Mouse (Mus musculus) kidney, embryonic 14.5 days (tissue): ENCODE results near the gene Lmod1. TPM values are rescaled to one million over a fixed set of nuclear protein-coding genes. Genes with fewer than 3 reads are reported as not detected.

ENCODE experiments used
- ATAC-seq: fragments of 200-750 bp; cut with Nextera tagmentation; 2 replicates; pipeline ENCODE4 v1.8.0; 2017; ENCODE audit warnings: moderate number of reproducible peaks, mild to moderate bottlenecking, moderate TSS enrichment, moderate library complexity; ENCODE audit not compliant: low FRiP score, low TSS enrichment
- H3K27ac ChIP-seq: fragments of 300-500 bp; sonication (generic); 2 replicates; pipeline ENCODE4 v1.5.1; 2014; ENCODE audit warnings: low read depth, mild to moderate bottlenecking, low read length, moderate library complexity, mixed read lengths
- H3K27me3 ChIP-seq: fragments of 300-500 bp; sonication (generic); 2 replicates; pipeline ENCODE4 v1.6.1; 2014; ENCODE audit warnings: mild to moderate bottlenecking, low read length; ENCODE audit not compliant: control insufficient read depth, insufficient read depth
- H3K36me3 ChIP-seq: fragments of 300-500 bp; sonication (generic); 2 replicates; pipeline ENCODE4 v1.6.1; 2014; ENCODE audit warnings: low read length, mixed read lengths; ENCODE audit not compliant: control insufficient read depth, insufficient read depth
- H3K4me1 ChIP-seq: fragments of 300-500 bp; sonication (generic); 2 replicates; pipeline ENCODE4 v1.6.1; 2014; ENCODE audit warnings: low read length, mixed read lengths; ENCODE audit not compliant: control insufficient read depth, insufficient read depth
- H3K4me2 ChIP-seq: fragments of 300-500 bp; sonication (generic); replicated peaks from 2 replicates; pipeline ENCODE4 v1.6.1; 2014; ENCODE audit warnings: low read depth, mild to moderate bottlenecking, low read length
- H3K4me3 ChIP-seq: fragments of 300-500 bp; sonication (generic); 2 replicates; pipeline ENCODE4 v1.5.1; 2014; ENCODE audit warnings: mild to moderate bottlenecking, low read length
- H3K9ac ChIP-seq: fragments of 300-500 bp; sonication (generic); 2 replicates; pipeline ENCODE4 v1.6.1; 2014; ENCODE audit warnings: low read depth, mild to moderate bottlenecking, low read length, moderate library complexity
- H3K9me3 ChIP-seq: fragments of 300-500 bp; sonication (generic); 2 replicates; pipeline ENCODE4 v1.6.1; 2016; ENCODE audit warnings: low read length; ENCODE audit not compliant: control insufficient read depth
- WGBS: fragments of 180-500 bp; shearing (Covaris S2); extraction: QIAGEN DNeasy Blood & Tissue Kit; methylation state at CpG from one replicate; pipeline ENCODE4 v1.1.7; 2014; 5-methylcytosine and 5-hydroxymethylcytosine counted together
- polyA plus RNA-seq: library from polyadenylated mRNA; unstranded; fragments of >200 nt; fragmentation: Nextera tagmentation; extraction: Ambion mirVana; gene quantifications from 2 replicates; pipeline ENCODE4 v1.2.1, GENCODE M21; 2014

Lmod1 gene
- polyA plus RNA-seq, 1 experiment from 2014 or later: 0.55 TPM

DNA sequence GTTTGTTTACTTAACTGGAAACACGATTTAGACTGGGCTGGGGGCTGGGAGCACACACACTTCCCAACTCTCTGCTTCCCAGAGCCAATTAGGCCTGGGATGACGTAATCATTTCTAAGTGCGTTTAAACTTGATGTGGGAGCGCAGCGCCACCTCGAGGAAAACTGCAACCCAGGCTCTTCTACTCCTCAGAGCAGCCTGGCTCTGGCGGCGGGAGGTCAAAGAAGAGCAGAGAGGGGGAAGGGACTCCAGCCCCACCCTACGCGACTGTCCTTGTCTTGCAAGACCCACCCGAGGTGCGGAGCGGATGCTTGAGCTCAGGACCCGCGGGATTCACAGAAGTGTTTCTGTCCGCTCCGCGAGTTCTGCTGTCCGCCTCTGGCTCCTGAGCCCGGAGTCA, 43.6 kb downstream of the Lmod1 start:
- Histone ChIP-seq H3K4me3 (peak overlapping the region; percentile 45), H3K27ac (no peak overlapping the region), H3K36me3 (no peaks in the 10 kb centered on the region), H3K9me3 (no peaks in the 10 kb centered on the region), H3K4me1 (0 out of 2 replicates have a peak, but pooled peaks cover 4% of the 10 kb centered on the region), H3K27me3 (no peaks in the 10 kb centered on the region), H3K4me2 (peak overlapping the region; percentile 88), H3K9ac (peak overlapping the region; percentile 50; the same call in 1 of the 2 replicates)
- under 1% methylated on average over 20 of the region's 20 CpGs for WGBS
- ATAC-seq: peak; percentile 59

DNA sequence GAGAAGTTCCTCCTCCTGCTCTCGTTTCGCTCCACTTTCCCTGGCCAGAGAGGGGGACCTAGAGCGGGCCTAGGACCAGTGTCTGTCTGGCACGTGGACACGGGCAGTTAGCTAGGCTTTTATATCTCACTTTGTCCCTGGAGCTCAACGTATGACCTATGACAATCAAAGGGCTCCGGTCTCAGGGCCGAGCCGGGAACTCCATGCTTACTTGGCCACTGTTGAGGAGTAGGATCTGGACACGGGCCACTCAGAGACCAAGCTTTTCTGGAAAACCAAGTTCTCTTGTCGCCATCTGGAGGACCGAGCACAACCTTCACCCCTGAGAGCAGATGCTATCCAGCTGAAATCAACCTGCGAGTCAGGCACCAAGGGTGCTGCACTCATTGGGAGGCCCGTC, 44.4 kb downstream of the Lmod1 start:
- H3K9ac ChIP-seq: peak overlapping the region; percentile 50; the same call in 1 of the 2 replicates
- H3K4me3 ChIP-seq: peak overlapping the region; percentile 45
- WGBS: 9% methylated on average over 14 of the region's 14 CpGs
- peaks cover 5% of the 10 kb centered on the region; the same call in 1 of the 2 replicates for H3K4me1 ChIP-seq
- H3K4me2 ChIP-seq: peak overlapping the region; percentile 88
- ATAC-seq: peak; percentile 35; the same call in 1 of the 2 replicates
- no peaks in the 10 kb centered on the region for H3K9me3 ChIP-seq
- H3K27me3 ChIP-seq: no peaks in the 10 kb centered on the region
- no peaks in the 10 kb centered on the region for H3K36me3 ChIP-seq
- H3K27ac ChIP-seq: no peak overlapping the region

DNA sequence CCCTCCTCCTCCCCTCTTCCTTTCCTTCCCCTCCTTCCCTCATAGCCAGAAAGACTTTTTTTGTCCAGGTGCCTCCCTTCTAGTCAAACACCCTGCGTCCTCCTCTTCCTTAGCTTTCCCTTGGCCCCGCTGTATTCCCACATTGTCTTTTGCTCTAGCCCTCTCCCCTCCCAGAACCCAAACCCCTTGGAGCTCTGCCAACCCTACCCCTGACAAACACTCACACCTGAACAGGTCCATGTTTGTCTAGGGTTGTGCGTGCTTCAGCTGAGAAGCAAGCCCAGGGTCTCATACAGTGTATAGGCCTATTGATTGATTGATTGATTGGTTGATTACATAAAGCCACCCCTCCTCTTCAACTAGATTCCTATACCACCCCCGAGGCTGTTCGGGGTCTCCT, 44.8 kb downstream of the Lmod1 start:
- 84% methylated on average over 5 of the region's 5 CpGs for WGBS
- Histone ChIP-seq H3K36me3 (no peaks in the 10 kb centered on the region), H3K4me1 (peaks cover 10% of the 10 kb centered on the region; the same call in 1 of the 2 replicates), H3K27ac (no peak overlapping the region), H3K4me3 (no peak overlapping the region), H3K9me3 (no peaks in the 10 kb centered on the region), H3K27me3 (no peaks in the 10 kb centered on the region), H3K9ac (no peak overlapping the region), H3K4me2 (peak overlapping the region; percentile 88)
- ATAC-seq: no peak

DNA sequence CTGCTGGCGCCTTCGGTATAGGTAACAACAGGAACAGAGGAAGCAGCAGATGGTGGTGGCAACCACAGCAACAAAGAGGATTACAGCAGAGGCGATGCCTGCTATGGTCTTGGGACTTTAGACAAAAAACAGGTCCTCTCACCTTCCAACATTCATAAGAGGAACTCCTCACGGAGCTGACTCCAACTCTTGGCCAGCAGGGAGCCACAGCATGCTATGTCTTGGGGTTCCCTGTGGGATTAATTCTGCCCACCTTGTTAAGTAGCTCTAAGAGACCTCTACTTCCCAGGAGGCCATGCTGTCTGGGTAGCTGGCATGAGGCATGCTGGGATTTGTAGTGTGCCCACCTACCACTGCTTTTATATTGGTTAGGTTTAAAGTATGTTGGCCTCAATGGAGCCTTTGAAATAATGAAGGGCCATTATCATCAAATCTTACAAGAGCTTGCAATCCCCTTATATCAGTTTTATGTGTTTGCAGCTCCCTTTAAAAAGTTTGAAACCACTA, 48.6 kb downstream of the Lmod1 start:
- Histone ChIP-seq H3K4me2 (no peak overlapping the region; the same call in 1 of the 2 replicates), H3K27me3 (no peaks in the 10 kb centered on the region), H3K27ac (no peak overlapping the region), H3K36me3 (no peaks in the 10 kb centered on the region), H3K4me3 (no peak overlapping the region), H3K9ac (no peak overlapping the region), H3K9me3 (no peaks in the 10 kb centered on the region), H3K4me1 (peaks cover 10% of the 10 kb centered on the region; the same call in 1 of the 2 replicates)
- WGBS: 79% methylated on average over 4 of the region's 4 CpGs
- no peak for ATAC-seq

DNA sequence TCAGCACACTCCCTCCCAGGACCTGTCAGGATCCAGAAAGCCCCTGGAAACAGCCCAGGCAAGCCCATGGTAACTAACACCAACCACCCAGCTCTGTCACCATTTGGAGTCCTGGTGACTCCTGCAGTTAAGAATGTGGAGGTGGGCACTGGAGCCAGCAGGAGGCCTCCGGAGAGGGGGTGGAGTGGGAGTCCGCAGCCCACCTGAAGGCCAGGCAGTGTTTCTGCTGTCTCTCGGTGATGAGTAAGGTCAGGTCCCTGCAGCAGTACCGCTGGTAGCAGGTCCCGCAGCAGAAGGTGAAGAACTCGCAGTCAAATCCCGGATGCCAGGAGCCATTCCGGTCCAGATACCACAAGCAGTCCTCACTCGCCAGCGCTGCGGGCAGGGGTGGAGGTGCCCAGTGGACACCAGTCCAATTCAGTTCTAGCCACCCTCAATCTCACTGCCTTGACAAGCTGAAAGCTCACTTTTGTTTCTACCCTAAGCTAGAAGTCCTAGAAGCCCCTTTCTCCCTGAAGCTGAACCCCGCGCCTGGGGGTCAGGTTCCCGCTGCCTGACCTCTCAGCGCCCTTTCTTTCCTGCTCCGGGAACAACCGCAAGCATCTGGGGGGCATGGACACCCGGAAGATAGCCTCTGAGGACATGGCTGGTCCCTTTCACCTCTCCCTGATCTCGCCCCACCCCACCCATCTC, 49.7 kb downstream of the Lmod1 start:
- no peaks in the 10 kb centered on the region for H3K36me3 ChIP-seq
- WGBS: 2% methylated on average over 19 of the region's 19 CpGs

DNA sequence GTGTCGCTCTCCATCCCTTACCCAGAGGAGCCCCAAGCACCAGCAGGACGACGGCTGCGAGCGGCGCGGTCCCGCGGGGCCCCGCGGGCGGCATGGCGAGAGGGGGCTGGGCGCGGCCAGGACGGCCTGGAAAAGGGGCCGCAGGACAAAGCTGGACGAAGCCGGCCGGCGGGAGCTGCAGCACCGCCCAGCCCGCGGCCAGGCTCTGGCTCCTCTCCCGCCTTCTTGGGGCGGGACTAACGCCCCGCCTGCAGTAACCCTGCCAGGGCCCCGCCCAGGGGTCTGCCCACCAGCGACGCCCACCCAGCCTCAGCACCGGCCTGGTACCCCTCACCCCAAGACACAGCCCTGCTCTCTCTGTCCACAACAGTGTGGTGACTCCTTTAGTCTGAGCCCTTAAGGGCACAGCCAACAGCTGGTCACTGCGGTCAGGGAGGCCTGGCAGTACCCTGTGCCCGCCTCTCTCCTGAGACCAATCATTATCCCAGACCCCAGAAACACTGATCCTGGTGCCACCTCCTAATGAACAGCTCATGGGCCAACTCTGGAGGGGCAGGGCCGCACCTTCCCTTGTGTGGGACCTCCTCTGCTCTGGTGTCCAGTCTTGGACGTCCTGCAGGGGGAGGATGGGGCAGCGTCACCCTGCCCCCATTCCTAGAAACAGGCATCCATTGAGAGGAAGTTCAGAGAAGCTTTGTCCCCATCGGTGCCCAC, 50.4 kb downstream of the Lmod1 start, which contains the start of gene Shisa4:
Gene Shisa4, minus strand, starts transcription at position 370 of the 714 bp plus-strand sequence.
- Histone ChIP-seq H3K27ac (peak within 1 kb of the TSS; percentile 34), H3K9ac (peak within 1 kb of the TSS; percentile 63), H3K4me3 (peak within 1 kb of the TSS; percentile 50), H3K36me3 (no peaks in the 10 kb centered on the region), H3K27me3 (no peaks in the 10 kb centered on the region), H3K4me1 (peaks cover 6% of the 10 kb centered on the region; the same call in 1 of the 2 replicates), H3K9me3 (no peaks in the 10 kb centered on the region), H3K4me2 (peak within 1 kb of the TSS; percentile 62)
- ATAC-seq: peak; percentile 94
- 3% methylated on average over 21 of the region's 38 CpGs for WGBS

More for the DNA sequence above, 49.7 kb downstream of the Lmod1 start:
- peak overlapping the region; percentile 50 for H3K4me3 ChIP-seq
- no peaks in the 10 kb centered on the region for H3K9me3 ChIP-seq
- 0 out of 2 replicates have a peak, but pooled peaks have one; percentile 10 for ATAC-seq
- H3K27me3 ChIP-seq: no peaks in the 10 kb centered on the region
- peak overlapping the region; percentile 63 for H3K9ac ChIP-seq
- H3K4me1 ChIP-seq: peaks cover 6% of the 10 kb centered on the region; the same call in 1 of the 2 replicates
- peak overlapping the region; percentile 62 for H3K4me2 ChIP-seq
- H3K27ac ChIP-seq: peak overlapping the region; percentile 34

DNA sequence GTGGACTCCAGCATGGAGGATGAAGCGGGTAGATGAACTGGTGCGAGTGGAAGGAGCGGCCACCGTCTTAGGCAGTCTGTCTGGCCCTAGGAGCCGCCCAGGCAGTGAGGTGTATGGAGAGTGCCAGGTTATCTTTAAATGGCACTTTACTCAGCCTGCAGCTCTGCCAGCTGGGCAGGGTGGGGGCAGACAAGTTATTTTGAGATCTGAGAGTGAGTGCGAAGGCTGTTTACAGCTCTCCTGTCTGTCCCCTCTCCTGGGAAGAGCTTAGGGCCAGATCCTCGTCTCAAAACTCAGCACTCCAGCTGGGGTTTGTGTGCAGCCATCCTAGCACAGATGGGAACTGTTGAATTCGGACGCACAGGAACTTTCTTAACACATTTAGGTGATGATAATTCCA, 54.0 kb downstream of the Lmod1 start:
- WGBS: 62% methylated on average over 9 of the region's 9 CpGs
- H3K27me3 ChIP-seq: no peaks in the 10 kb centered on the region
- H3K9me3 ChIP-seq: no peaks in the 10 kb centered on the region
- peaks cover 16% of the 10 kb centered on the region for H3K36me3 ChIP-seq
- no peak overlapping the region for H3K9ac ChIP-seq
- no peak overlapping the region for H3K27ac ChIP-seq
- H3K4me1 ChIP-seq: peaks cover 6% of the 10 kb centered on the region; the same call in 1 of the 2 replicates
- no peak overlapping the region for H3K4me3 ChIP-seq
- ATAC-seq: no peak
- H3K4me2 ChIP-seq: no peak overlapping the region

DNA sequence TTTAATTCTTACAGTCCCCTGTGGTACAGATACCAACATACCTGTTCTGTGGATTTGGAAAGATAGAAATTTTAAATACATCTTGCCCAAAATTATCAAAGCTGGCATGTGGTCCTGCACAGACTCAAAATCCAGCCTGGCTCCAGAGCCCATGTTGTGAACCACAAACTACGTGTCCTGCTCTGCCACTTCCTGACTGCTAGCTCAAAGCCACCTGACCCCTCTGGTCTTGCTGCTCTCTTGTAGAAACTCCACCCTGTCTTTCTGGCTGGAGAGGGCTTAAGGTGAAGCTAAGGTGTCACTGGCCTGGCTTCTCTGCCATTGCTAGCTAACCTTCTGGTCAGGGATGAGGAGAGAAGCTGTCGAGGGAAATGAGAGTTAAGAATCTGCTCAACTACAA, 54.4 kb downstream of the Lmod1 start:
- peaks cover 21% of the 10 kb centered on the region for H3K36me3 ChIP-seq
- 50% methylated on average over 2 of the region's 2 CpGs for WGBS

More for the DNA sequence above, 54.4 kb downstream of the Lmod1 start:
- no peaks in the 10 kb centered on the region for H3K27me3 ChIP-seq
- no peak overlapping the region for H3K4me3 ChIP-seq
- no peak overlapping the region for H3K9ac ChIP-seq
- H3K27ac ChIP-seq: no peak overlapping the region
- no peak for ATAC-seq
- no peaks in the 10 kb centered on the region for H3K9me3 ChIP-seq
- peaks cover 4% of the 10 kb centered on the region; the same call in 1 of the 2 replicates for H3K4me1 ChIP-seq
- H3K4me2 ChIP-seq: no peak overlapping the region
